Mouse (Mus musculus) heart, embryonic 14.5 days (tissue): Measurements from ENCODE around the gene Rtn4rl1. TPM values are rescaled to one million over a fixed set of nuclear protein-coding genes. Genes with fewer than 3 reads are reported as not detected.
A peak's percentile ranks its signal among the peaks of the same experiment; 100 is the strongest.

Experiments used
- ATAC-seq: fragments of 200-750 bp; cut with Nextera tagmentation; 2 replicates; pipeline ENCODE4 v1.8.0; 2017; ENCODE audit warnings: low read depth, moderate TSS enrichment; ENCODE audit not compliant: insufficient number of reproducible peaks, insufficient read depth, low FRiP score
- H3K27ac ChIP-seq, 2 experiments: fragments of 200-500 bp in 1 of 2; fragments of 300-500 bp in 1 of 2; sonication (generic) in 1 of 2; replicated peaks in 1 of 2; 2 replicates each; pipeline ENCODE4 v1.5.1; 2012 to 2014; ENCODE audit warnings: low read depth in 2 of 2, low read length in 2 of 2, control low read depth in 1 of 2, mild to moderate bottlenecking in 1 of 2, mixed read lengths in 1 of 2; ENCODE audit not compliant: control insufficient read depth in 1 of 2, insufficient read depth in 1 of 2
- H3K27me3 ChIP-seq: fragments of 300-500 bp; sonication (generic); 2 replicates; pipeline ENCODE4 v1.6.1; 2014; ENCODE audit warnings: mild to moderate bottlenecking, low read length, control low read depth; ENCODE audit not compliant: control insufficient read depth, insufficient read depth
- H3K36me3 ChIP-seq: fragments of 300-500 bp; sonication (generic); 2 replicates; pipeline ENCODE4 v1.6.1; 2014; ENCODE audit warnings: mild to moderate bottlenecking, control low read depth, low read length, mixed read lengths; ENCODE audit not compliant: control insufficient read depth, insufficient read depth
- H3K4me1 ChIP-seq, 2 experiments: fragments of 200-500 bp in 1 of 2; fragments of 300-500 bp in 1 of 2; sonication (generic) in 1 of 2; 2 replicates each; pipeline ENCODE4 v1.6.1; 2012 to 2014; ENCODE audit warnings: low read length in 2 of 2, control low read depth in 1 of 2, mixed read lengths in 1 of 2; ENCODE audit not compliant: control insufficient read depth in 2 of 2, insufficient read depth in 2 of 2
- H3K4me2 ChIP-seq: fragments of 300-500 bp; sonication (generic); 2 replicates; pipeline ENCODE4 v1.6.1; 2014; ENCODE audit warnings: mild to moderate bottlenecking, low read length
- H3K4me3 ChIP-seq, 2 experiments: fragments of 200-500 bp in 1 of 2; fragments of 300-500 bp in 1 of 2; sonication (generic) in 1 of 2; 2 replicates each; pipeline ENCODE4 v1.5.1; 2012 to 2014; ENCODE audit warnings: low read length in 2 of 2, mild to moderate bottlenecking in 2 of 2, control low read depth in 1 of 2, low read depth in 1 of 2, moderate library complexity in 1 of 2; ENCODE audit not compliant: control insufficient read depth in 1 of 2, insufficient read depth in 1 of 2
- H3K9ac ChIP-seq: fragments of 300-500 bp; sonication (generic); 2 replicates; pipeline ENCODE4 v1.6.1; 2014; ENCODE audit warnings: mild to moderate bottlenecking, low read length
- H3K9me3 ChIP-seq: fragments of 300-500 bp; sonication (generic); 2 replicates; pipeline ENCODE4 v1.6.1; 2016; ENCODE audit warnings: low read length, control low read depth; ENCODE audit not compliant: control insufficient read depth
- WGBS: fragments of 180-500 bp; shearing (Covaris S2); extraction: QIAGEN DNeasy Blood & Tissue Kit; methylation state at CpG from one replicate; pipeline ENCODE4 v1.1.7; 2014; 5-methylcytosine and 5-hydroxymethylcytosine counted together
- polyA plus RNA-seq: library from polyadenylated mRNA; unstranded; fragments of >200 nt; fragmentation: Nextera tagmentation; extraction: Ambion mirVana; gene quantifications from 2 replicates; pipeline ENCODE4 v1.2.1, GENCODE M21; 2014

Rtn4rl1 gene
- polyA plus RNA-seq, 1 experiment from 2014 or later = 17.3 TPM

DNA sequence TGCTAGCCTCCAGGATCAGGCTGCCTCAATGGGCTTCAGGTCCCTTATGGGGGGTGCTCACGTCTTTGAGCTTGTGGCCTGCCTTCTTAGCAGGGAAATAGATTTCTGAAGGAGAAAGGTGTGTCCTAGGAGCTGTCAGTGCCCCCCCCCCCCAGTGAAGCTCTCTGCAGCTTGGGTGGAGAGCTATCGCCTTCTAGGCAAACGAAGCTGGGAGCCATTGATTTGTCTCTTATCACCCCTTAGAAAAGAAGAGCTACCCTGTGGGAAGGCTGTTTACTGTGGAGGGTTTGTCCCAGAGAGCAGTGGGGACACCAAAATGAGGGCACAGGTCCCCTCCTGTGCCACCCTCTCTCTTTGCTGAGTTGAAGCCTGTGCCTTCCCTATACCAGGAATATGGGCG lies 16.5 kb downstream of the Rtn4rl1 start:
- Histone ChIP-seq H3K9me3 (no peaks in the 10 kb centered on the region), H3K27ac (0 out of 4 replicates have a peak overlapping the region, but pooled peaks of 1 of the 2 experiments have one; percentile 41), H3K9ac (0 out of 2 replicates have a peak overlapping the region, but pooled peaks have one; percentile 5), H3K4me1 (peaks cover 28 to 61% of the 10 kb centered on the region in 2 experiments), H3K27me3 (no peaks in the 10 kb centered on the region), H3K4me3 (no peak overlapping the region), H3K4me2 (no peak overlapping the region), H3K36me3 (no peaks in the 10 kb centered on the region)
- no peak for ATAC-seq
- 79% methylated on average over 4 of the region's 4 CpGs for WGBS

DNA sequence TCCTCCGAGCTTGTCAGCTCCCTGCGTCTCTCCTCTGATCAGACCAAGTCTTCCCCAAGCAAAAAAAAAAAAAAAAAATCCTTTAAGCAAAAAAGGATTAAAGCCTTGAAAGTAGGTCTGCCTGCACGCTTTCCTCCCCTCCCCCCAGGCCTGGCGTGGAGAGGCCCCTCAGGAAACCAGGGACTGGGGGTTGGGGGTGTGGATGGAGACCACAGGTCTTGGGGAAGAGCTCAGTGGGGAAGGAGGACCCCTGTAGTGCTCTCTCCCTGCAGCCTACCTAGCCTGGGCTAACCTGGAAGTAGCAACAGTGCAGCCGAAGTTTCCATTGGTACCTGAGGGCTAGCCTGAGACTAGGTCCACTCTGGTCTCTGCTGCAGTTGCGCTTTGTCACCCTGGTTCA lies 17.2 kb downstream of the Rtn4rl1 start:
- Histone ChIP-seq H3K27ac (peak overlapping the region in 1 of 2 experiments; percentile 99; a peak in 2 of 4 replicates), H3K9ac (no peak overlapping the region), H3K36me3 (no peaks in the 10 kb centered on the region), H3K4me1 (peaks cover 33 to 67% of the 10 kb centered on the region in 2 experiments), H3K9me3 (no peaks in the 10 kb centered on the region), H3K27me3 (no peaks in the 10 kb centered on the region), H3K4me3 (no peak overlapping the region), H3K4me2 (no peak overlapping the region)
- ATAC-seq = no peak
- WGBS = 73% methylated on average over 6 of the region's 6 CpGs

DNA sequence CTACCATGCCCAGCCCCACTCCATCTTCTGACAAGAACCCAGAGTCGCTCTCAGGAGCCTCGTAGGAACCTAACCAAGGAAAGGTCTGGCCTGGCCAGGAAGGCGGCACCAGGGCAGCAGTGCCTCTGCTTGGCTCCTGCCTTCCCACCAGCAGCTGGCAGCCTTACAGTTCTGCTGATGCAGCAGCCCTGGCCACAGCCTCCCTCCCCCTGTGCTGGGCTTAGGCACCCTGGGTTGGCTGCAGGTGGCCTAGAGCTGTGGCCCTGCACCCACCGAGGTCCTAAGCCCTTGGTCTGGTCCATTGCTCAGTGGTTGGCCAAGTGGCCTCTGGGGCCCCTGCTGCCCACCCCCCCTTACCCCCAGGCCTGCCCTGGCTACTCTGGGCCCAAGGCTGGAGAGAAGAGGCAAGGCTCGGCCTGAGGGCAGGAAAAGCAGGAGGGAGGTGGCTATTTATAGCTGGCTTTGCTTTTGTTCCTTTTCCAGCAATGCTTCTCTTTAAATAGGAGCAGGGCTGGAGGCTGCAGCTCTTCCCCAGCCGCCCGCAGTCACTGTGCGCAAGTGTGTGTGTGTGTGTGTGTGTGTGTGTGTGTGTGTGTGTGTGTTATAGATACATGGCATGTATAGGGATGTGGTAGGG lies 18.6 kb downstream of the Rtn4rl1 start:
- Histone ChIP-seq H3K36me3 (no peaks in the 10 kb centered on the region), H3K4me2 (peak overlapping the region; percentile 47), H3K9ac (peak overlapping the region; percentile 64), H3K27me3 (no peaks in the 10 kb centered on the region), H3K4me1 (peaks cover 37 to 73% of the 10 kb centered on the region in 2 experiments), H3K4me3 (no peak overlapping the region), H3K27ac (peak overlapping the region; percentile 89 to 99), H3K9me3 (no peaks in the 10 kb centered on the region)
- WGBS = 30% methylated on average over 8 of the region's 8 CpGs
- peak; percentile 66 for ATAC-seq

DNA sequence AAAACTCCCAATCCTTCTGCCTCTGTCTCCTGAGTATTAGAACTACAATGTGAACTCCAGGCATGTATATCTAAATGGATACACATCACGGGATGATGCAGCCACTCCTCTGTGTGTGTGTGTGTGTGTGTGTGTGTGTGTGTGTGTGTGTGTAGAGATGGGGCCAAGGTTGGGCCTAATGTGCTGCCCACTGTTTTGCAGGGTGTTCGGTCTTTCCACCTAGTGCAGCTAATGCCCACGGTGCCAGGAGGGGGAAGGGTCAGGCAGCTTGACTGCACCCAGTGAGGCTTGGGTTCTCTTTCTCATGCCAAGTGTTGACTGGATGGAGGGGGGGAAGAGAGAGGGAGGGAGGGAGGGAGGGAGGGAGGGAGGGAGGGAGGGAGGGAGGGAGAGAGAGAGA lies 19.3 kb downstream of the Rtn4rl1 start:
- peak overlapping the region; percentile 89 to 99 for H3K27ac ChIP-seq
- no peaks in the 10 kb centered on the region for H3K9me3 ChIP-seq
- peak overlapping the region; percentile 64; the same call in 1 of the 2 replicates for H3K9ac ChIP-seq
- no peaks in the 10 kb centered on the region for H3K27me3 ChIP-seq
- H3K4me2 ChIP-seq = peak overlapping the region; percentile 47
- WGBS = 41% methylated on average over 3 of the region's 3 CpGs
- peaks cover 37 to 73% of the 10 kb centered on the region in 2 experiments for H3K4me1 ChIP-seq
- ATAC-seq = no peak
- H3K4me3 ChIP-seq = no peak overlapping the region
- H3K36me3 ChIP-seq = no peaks in the 10 kb centered on the region

DNA sequence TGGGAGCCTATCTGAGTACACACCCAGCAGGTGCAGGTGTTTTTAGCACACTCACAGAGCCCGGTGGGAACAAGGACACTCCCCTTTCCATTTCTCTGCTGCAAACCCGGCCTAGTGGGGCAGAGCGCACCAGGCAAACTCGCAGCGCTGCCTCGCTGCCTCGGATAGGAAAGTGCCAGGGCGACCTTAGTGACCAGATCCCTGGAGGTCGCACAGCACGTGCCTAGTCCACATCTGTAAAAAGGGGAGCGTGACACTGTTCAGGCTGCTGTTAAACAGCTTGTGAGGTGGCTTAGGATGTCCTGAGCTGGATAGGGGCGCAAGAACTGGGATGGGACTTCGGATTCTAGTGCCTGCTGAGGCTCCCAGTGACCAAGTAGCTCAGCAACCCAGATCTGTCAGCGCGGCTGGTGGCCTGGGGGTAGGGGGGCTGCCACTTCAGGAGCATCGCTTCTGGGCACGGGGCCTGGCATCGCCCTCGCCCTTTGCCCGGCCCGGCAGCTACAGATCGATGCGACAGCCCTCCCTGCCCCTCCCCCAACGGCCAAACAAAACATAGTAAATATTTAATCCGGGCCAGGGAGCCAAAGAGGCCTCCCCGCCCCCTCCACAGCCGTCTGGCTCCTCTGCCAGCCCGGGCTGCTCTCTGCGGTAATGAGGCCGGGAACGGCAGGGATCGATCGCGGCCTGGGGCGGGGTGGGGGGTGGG lies 19.9 kb downstream of the Rtn4rl1 start:
- no peak for ATAC-seq
- H3K9me3 ChIP-seq = no peaks in the 10 kb centered on the region
- H3K9ac ChIP-seq = peak overlapping the region; percentile 65
- no peaks in the 10 kb centered on the region for H3K27me3 ChIP-seq
- H3K4me1 ChIP-seq = peaks cover 37 to 70% of the 10 kb centered on the region in 2 experiments
- WGBS = 8% methylated on average over 35 of the region's 35 CpGs
- peak overlapping the region; percentile 67 for H3K4me2 ChIP-seq
- H3K27ac ChIP-seq = peak overlapping the region; percentile 54 to 99
- peak overlapping the region; percentile 25 to 30; a peak in 3 of 4 replicates for H3K4me3 ChIP-seq
- no peaks in the 10 kb centered on the region for H3K36me3 ChIP-seq

GRCm38 (mm10) chr11:75214081-75214950 lies 20.7 kb downstream of the Rtn4rl1 start:
- Histone ChIP-seq H3K27me3 (no peaks in the 10 kb centered on the region), H3K4me3 (peak overlapping the region in 1 of 2 experiments; percentile 30; a peak in 2 of 4 replicates), H3K27ac (peak overlapping the region in 1 of 2 experiments; percentile 99; a peak in 2 of 4 replicates), H3K36me3 (no peaks in the 10 kb centered on the region), H3K9me3 (no peaks in the 10 kb centered on the region), H3K4me2 (peak overlapping the region; percentile 67), H3K4me1 (peaks cover 33 to 63% of the 10 kb centered on the region in 2 experiments), H3K9ac (peak overlapping the region; percentile 65)
- 24% methylated on average over 13 of the region's 13 CpGs for WGBS
- no peak for ATAC-seq

GRCm38 (mm10) chr11:75220115-75220514 lies 26.5 kb downstream of the Rtn4rl1 start:
- H3K9me3 ChIP-seq = no peaks in the 10 kb centered on the region
- H3K36me3 ChIP-seq = no peaks in the 10 kb centered on the region
- H3K27ac ChIP-seq = peak overlapping the region; percentile 43 to 59; a peak in 3 of 4 replicates
- H3K4me2 ChIP-seq = peak overlapping the region; percentile 48
- 0 out of 4 replicates have a peak overlapping the region, but pooled peaks of 1 of the 2 experiments have one; percentile 6 for H3K4me3 ChIP-seq
- H3K4me1 ChIP-seq = peaks cover 22 to 32% of the 10 kb centered on the region in 2 experiments
- peak; percentile 52; the same call in 1 of the 2 replicates for ATAC-seq
- 21% methylated on average over 9 of the region's 9 CpGs for WGBS
- H3K27me3 ChIP-seq = no peaks in the 10 kb centered on the region
- H3K9ac ChIP-seq = peak overlapping the region; percentile 47
